Mouse (Mus musculus) cerebral cortex, adult 2 months (tissue): Measurements from ENCODE around the gene Cldnd1.

Experiments
- WGBS: fragments of 180-500 bp; shearing (Covaris S2); methylation state at CpG from one replicate; pipeline ENCODE4 v1.1.7; 2018; 5-methylcytosine and 5-hydroxymethylcytosine counted together

Cldnd1 gene

DNA sequence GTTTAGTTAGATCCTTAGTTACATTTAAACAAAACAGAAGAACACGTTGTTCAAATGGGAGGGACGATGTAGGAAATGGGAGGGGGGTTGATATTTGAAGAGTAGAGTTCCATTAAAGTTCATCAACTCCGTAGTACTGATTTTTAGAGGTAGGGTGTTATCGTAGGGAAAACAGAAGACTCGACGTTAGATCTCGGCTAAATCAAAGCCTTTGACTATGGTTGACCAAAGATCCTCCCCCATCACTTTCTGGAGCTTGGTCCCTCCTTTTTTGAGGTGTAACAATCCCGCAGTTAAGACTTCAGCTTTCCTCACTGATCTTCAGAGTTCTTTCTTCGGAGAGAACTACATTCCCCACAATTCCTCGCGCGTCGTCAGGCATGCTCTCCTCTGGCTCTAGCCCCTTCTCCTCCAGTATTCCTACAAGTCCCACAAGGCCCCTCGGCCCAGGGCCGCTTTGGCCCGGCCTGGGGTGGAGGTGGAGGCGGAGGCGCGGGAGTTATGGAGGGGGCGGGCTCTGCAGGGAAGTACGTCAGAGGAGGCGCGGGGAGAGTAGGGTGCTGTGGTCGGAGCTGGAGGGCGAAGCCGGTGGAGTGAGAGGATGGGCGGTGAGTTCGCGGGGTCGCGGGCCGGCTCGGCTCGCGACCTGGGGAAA, at the start of gene Cldnd1:
TSS of gene Cldnd1 (plus strand) at position 434 of the 655 bp plus-strand sequence.
- 1% methylated on average over 35 of the region's 35 CpGs for WGBS

DNA sequence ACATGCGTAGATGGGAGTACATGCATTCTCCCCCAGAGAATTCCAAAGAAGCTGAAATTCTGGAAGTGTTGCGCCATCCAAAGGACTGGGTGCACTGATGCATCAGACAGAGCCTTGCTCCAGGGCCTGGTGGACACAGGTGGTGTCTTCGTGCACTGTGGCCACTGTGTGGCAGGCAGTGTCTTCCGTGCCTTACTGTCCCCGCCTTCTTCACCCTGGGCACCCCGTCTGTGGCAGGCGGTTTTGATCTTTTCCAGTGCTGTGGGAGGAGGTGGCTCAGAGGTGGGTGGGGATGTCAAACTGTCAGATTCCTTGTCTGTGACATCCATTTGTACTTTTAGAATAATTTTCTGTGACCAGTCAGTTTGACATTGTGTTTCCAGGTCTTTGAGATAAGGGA, 49.0 kb upstream of the Cldnd1 start:
- WGBS, result 65% methylated on average over 7 of the region's 7 CpGs

DNA sequence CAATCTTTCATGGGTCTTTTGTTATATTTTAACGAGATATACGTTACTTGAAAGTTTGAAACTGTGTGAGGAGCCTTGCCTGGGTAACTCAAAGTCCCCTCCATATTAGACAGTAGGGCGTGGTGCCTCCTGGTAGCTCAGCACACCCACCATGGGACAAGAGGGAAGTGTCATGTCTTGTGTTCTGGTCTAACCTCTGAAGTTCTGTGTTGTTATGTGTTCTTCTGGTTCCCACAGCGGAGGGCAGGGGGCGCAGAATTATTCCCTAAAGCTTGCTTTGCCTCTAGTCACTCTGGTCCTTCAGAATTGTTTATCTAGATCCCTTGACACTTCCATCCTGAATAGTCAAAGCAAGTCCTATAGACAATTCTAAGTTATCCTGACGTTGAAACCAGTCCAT, 45.7 kb upstream of the Cldnd1 start:
- WGBS, result 87% methylated on average over 6 of the region's 6 CpGs

DNA sequence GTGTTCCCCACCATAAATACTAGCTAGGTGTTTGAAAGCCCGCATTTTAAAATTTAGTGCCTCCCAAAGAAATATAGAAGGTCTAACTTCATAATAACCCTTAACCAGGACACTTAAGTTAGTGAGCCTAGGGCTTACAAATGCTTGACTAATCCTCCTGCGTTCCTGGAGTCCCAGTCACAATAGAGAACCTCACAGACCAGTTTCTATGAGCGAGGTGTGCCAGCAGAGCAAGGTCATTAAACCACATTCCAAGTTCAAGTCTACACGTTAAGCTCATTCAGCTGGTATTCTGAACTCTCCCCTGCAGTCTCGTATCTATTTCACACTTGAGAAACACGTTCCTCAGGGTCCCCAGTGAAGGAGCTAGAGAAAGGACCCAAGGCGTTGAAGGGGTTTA, 44.8 kb upstream of the Cldnd1 start:
- 85% methylated on average over 7 of the region's 7 CpGs for WGBS

DNA sequence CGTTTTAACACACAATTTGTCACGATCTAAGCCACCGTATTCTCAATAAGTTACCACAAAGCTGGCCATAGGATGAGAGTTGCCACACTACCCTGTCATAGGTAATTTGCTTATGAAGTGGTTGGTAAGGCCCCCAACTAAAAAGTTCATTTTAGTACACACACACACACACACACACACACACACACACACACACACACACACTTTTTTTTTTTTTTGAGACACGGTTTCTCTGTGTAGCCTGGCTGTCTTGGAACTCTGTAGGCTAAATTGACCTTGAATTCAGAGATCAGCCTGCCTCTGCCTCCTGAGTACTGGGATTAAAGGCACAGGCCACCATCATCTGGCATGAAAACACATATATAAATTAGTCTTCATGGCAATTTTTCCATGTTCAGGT, 43.8 kb upstream of the Cldnd1 start:
- WGBS, result 93% methylated on average over 4 of the region's 4 CpGs

DNA sequence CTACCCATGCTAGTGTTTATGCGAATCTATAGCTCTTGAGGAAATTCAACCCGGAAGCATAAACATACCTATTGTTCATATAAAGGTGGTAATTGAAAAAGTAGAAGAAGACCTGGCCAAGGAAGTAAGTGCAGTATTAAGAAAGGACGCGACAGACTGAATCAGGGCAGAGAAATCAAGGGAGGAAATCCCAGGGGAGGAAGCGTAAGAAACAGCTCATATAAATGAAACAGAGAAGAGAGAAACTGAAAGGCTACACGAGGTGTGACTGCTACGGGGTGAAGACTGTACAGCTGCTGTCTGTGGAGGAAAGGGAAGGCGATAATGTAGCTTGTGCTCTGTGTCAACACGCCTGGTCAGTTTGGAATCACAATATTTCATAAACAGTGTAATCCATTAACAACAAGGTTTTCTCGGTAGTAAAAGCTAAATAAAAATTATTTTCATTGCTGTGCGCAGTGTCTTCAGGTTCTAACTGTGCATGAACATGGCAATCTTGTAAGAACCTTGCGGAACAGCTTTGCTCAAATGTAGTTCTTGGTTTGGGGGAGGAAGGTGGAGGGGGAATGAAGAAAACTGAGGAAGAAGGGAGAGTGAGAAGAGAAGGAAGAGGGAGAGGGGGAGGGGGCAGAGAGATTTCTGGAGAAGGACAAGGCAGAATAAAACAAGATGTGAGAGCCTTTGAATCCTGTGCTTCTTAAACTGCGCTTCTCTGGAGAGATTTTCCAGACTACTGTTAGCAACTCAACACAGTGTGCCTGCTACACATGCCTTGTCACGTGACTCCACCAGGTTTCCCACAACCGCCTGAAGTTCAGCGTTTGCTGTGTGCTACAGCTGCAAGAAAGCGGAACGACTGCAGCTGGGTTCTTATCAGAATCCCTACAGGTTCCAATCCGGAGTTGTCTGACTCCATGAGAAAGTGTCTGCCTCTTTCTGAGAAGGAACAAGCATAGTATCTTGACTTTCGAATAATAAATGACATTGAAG, 41.9 kb upstream of the Cldnd1 start:
- WGBS, result 68% methylated on average over 20 of the region's 20 CpGs

DNA sequence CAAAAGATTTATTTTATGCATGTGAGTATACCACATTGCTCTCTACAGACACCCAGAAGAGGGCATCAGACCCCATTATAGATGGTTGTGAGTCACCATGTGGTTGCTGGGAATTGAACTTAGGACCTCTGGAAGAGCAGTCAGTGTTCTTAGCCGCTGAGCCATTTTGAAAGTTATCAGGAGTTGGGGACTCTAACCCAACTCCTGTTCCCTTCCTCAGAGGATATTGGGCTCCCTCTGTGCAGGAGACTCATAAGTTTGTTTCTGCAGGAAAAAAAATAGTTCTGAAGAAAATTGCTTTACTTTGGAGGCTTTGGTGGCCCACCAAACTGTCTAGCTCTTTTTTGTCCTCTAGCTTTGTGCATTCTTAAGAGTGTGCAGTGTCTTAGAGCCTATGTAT, 39.2 kb upstream of the Cldnd1 start:
- 94% methylated on average over 1 of the region's 1 CpGs for WGBS

DNA sequence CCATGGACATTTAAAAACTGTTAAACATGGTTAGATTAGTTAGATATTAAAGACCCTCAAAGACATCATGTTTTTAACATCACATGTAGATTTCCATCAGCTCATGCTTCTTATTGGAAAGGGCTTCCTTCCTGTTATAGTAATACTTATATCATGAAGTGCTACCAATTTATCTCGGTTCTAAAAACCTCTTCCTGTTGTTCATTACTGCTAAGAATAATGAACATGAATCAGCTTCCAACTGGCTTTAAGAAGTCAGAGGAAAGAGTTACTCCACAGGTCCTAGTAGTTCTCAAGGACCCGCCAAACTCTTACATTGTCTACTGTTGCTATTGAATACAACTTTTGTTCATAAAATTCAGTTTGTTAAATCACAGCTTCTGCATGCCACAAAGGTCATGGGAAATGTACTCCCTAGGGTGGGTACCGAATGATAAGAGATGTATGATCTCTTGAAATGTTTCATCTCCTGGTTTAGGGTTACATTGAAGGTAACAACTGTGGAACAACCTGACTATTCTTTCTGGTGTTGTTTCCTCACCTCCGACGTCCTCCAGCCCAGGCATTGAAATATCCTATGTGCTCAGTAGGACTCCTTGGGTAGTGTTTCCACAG, 38.0 kb upstream of the Cldnd1 start:
- WGBS, result 84% methylated on average over 5 of the region's 5 CpGs

DNA sequence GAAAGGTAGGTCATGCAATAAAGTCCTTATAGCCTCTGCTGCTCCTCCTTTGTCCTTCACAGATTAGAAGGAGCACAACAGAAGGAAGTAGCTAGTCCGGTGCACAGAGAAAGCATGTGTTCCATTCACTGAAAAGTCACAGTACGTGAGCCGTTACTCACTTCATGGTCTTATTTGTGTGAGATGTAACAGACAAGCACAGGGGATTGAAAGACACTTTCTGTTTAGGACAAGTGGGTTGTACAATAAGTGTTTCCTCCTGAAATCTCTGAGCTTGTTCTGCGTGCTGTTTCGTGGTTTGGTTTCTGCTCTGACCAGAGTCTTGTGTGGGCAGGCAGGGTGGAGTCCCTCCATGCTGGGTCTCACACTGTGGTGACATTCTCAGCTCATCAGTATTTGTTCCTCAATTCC, 37.4 kb upstream of the Cldnd1 start:
- 72% methylated on average over 5 of the region's 5 CpGs for WGBS

DNA sequence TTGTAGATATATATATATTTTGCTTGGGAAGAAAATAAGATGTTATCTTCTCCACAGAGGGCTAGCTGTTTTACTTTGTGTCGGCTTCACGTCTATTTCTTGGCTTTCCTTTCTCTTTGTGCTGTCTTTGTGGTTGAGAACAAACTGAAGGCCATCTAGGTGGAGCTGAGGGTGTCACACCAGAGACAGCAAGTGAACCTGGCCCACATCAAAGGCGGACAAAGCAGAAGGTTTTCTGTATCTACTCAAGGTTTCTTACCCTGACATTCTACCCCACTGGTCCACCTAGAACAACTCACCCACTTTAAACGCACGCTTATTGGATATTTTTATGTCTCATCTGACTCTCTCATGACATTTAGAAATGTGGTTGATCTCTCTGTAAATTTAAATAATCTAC, 33.6 kb upstream of the Cldnd1 start:
- 93% methylated on average over 5 of the region's 5 CpGs for WGBS

DNA sequence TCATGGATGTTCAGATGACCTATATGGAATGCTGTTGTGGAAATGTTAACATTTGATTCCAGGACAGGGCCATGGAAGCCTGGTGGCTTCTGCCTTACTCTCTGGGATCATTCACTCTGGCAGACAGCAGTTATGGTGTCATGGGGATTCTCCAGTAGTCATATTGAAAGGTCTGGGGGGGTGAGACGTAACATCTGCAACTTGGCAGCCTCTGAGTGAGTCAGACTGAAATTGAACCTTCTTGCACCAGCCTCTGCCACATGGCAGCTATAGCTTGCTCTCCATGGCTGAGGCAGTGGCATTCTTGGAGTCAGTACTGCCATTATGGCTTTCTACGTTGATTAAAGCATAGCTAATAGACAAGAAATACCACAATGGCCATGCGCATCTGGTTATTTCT, 30.9 kb upstream of the Cldnd1 start:
- WGBS, result 87% methylated on average over 3 of the region's 3 CpGs

DNA sequence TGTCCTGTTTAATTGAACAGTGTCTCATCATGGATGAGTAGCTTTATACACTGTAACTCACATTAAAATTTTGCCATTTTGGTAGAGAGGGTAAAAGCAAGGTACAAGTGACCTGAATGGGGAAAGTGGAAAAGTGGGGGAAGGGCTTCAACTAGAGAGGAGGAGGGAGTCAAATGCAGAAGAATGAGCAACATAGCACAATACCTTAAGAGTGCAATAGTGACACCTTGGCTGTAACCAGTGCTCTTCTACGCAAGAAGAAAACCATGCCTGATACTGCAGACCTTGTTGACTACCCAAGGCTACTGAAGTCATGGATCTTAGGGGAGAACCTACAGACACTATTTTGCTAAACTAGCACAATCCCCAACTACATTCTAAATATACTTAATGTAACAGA, 30.4 kb upstream of the Cldnd1 start:
- 100% methylated on average over 1 of the region's 1 CpGs for WGBS

DNA sequence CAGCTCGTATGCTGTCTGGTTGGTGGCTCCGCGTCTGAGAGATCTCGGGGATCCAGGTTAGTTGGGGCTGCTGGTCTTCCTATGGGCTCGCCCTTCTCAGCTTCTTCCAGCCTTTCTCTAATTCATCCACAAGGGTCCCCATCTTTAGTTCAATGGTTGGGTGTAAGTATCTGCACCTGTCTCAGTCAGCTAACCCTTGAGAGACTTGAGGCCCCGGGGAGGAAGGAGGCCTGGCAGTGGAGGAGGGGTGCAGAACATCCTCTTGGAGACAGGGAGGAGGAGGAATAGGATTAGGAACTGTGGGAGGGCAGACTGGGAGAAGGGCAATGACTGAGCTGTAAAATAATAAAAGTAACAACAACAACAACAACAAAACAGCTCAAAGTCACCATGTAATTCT, 27.5 kb upstream of the Cldnd1 start:
- WGBS, result 79% methylated on average over 6 of the region's 6 CpGs

DNA sequence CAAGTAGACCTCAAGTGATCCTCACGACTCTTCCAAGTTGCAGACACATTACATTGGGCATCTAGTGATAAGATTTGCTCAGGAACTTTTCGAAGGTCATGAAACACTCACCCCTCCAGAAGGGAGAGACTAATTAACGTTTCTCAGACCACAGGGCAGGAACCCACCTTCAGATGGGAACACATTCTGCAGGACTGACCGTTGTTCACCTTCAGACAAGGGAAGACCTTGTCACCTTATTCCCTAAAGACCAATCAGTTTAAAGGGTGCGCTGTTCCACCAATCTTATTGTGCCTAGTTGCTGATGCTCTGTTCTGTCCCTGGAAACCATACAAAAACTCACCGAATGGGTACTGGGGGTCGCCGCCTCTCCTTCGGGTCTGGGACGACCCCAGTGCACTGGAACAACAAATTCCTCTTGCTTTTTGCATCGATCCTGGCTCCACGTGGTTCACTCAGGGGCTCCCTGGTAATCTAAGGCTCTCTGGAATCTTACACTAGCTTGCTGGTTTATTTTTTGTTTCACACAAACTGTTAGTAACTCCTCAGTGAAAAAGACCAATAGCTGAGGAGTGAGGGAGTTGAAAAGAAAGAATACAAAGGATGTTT, 26.8 kb upstream of the Cldnd1 start:
- 88% methylated on average over 12 of the region's 12 CpGs for WGBS

DNA sequence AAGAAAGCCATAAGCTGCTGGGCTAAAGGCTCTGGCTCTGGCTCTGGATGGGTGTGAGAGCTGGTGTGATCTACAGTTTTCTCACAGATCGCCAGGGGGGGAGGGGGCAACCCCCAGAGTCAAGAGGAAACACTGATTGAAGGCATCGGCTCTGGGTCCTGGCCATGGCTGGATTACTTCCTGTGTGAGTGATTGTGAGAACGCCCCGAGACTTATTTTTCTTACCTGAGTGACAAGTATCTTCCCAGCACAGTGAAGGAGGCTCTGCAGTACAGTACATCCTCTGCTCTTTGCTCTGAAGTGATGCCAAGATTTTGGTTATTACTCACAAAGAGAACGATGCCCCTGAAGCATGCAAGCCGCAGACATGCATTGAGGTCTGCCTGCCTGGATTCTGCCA, 25.9 kb upstream of the Cldnd1 start:
- WGBS, result 48% methylated on average over 6 of the region's 6 CpGs

DNA sequence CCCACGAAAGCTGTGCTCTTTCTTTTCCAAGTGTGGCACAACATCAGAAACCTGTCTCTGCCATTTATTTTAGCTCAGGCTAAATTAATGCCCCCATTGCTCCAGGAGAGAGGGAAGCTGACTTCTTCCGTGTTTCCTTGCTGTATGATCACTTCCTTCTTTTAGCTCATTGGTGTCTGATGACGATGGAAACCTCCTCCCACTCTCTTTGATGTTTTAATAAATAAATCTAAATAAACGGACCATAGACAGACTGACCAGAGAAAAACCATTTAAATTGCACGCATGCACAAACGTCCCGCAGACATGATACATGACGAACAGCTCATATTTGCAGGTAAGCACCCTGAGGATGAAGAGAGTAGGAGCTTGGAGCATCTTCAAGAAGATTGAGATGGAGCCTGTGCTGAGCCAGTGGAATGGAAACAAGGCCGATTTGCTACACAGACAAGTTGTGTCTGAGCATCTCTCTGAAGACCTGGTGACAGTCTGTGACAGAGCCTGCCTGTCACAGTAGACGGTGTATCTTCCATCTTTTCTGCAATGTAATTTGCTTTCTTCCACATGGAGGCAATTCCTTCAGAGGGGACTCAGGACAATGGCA, 25.3 kb upstream of the Cldnd1 start:
- WGBS, result 82% methylated on average over 10 of the region's 10 CpGs

DNA sequence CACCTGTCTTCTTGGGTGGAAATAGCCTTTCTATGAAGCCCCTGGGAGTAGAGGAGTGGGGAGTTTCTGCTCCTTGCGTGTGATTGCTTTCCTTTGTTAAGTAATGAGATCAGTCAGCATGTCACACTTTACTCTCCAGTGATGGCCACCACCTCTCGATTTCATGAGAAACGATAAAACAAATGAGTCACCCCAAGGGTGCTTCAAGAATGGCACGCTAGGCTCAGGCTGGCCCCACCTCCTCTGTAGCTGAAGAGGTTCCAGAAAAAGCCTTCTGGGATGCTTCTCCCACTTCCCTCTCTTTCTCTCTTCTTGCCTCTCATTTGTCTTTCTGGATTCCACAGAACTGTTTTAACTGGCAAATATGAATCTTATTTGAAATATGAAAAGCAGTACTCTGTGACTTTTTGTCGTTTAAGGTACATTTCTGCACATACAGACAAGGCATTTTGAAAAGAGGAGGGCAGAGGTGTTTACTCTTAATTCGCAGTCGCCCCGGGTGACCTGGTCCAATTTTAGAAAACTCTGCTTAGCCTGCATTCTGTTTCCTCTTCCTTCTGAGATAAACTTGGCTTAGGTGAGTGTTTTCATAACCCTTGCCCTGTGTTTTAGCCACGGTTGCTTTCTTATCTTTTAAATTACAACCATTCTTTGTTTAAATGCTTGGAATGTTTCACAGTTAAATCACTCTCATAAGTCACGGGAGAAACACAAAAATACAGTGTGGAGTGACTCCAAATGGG, 24.2 kb upstream of the Cldnd1 start:
- WGBS, result 25% methylated on average over 10 of the region's 10 CpGs

DNA sequence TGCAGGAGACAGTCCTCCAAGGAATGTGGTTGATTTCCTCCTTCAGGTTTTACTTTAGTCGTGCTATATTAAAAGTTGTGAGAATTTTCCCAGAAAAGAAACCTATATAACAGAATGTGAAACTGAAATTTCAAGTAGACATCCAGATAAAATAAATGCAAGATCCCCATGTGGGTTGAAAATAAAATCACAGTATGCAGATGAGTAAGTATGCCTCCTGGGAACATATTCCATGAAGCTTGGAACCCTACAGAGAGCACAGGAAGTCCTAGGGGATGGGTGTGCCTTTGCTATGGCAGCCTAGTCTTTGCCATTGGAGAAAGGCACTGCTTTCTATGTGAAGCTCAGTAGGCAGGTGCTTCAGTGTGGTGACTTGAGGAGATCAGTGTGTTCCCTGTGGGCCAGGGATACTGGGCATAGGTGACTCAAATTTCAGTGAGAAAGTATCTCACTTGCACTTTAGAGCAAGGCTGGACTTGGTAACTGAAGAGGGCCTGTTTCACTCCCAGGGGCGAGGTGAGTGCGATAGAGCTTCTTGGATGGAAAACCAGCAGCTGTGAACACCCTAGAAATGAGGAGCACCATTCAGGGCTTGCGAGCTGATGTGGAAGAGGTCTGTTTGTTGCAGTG, 20.3 kb upstream of the Cldnd1 start:
- 56% methylated on average over 4 of the region's 4 CpGs for WGBS

DNA sequence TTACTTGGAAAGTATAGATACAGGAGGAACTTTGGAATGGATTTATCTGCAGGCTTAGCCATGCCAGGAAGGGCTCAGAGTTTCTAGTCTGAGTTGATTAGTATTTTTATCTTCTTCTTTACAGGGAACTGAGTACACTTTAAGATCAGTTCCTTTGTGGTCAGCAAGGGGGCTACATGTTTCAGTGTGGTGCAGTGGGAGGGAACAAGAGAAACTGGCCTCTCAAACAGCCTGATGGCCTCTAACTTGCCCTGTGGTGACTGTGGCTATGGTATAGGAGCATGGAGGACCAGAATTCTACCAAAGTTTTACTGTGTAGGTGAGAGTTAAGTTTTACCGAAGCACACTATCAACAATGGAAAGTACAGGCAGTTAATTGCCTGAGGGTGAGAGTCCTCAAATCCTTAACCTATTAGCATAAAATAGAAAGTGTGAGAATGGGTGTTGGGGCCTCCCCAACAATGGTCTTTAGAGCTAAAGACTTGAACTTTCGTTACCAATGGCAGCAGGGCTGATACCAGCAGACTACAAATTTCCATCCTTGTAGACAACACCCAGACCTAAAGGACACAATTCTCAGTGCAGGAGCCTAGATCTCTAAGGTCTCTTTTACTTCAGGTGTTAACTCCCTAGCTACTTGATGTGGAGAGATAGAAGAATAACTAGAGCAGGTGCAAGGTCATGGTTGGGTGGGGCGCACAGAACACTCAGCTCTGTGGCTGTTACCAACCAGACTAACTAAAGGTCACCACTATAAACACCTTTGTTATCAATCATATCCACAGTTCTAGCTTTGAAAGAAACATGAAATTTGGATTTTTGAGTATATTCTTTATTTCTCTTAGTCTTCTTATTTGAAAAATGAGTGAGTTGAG, 18.9 kb upstream of the Cldnd1 start:
- WGBS, result 83% methylated on average over 3 of the region's 3 CpGs

DNA sequence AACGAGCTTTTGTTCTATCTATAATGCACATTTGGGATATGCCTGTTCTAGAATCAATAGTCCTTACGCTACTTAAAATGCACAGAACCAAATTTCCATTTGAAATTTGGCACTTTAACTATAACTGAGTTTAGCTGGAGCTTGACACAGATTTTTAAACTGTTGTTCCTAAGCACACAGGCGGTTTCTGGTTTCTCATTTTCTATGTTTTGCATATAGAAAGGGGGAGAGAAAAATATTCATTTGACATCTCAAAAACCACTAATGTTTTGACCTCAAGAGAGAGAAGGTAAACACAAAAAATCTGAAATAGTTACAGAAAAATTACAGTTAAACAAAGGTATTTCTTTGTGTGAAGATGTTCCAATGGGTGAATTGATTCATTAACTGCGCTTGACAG, 18.2 kb upstream of the Cldnd1 start:
- WGBS, result 57% methylated on average over 4 of the region's 4 CpGs
